Mouse (Mus musculus): ENCODE measurements around the gene Clip2. TPM values are rescaled to one million over a fixed set of nuclear protein-coding genes. Genes with fewer than 3 reads are reported as not detected.

Clip2 gene
- polyA plus RNA-seq, 1 experiment from 2014 or later: 14.4 TPM

DNA sequence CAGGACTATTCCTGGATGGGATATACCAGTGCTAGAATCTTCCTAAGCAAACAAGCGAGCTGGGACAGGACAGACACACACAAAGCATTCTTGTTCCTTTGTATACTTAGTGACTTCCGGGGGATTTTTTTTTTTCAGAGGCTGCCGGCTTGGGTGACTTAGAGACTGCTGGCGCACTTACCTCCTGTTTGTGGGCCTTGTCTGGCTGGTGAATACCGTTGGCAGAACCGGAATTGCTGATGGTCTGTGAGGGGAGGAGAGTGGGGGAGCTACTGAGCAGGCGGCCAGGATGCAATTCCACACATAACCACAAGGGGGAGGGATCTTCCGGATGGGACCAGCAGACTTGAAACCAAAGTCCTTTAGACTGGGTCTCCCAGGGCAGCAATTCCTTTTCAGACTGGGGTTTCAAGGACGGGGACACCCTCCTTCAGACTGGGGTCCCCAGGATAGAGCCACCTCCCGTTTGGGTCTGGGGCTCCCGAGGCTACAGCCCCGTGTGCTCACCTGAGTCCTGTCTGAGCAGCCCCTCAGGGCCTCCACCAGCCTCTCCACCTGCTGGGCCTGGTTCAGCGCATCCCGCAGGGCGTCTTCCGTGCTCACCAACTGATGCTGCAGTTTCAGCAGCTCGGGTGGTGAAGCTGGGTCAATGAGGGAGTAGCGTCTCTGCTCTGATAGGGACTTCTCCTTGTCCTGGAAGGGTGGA, 60.4 kb downstream of the Clip2 start:
- Histone ChIP-seq H3K27me3 (replicated peaks; ENCODE audit: control insufficient read depth, insufficient read depth, low read length) (no peaks in the 10 kb centered on the region), H3K9ac (ENCODE audit: low read depth, low read length) (no peak overlapping the region), H3K4me2 (ENCODE audit: low read length) (no peak overlapping the region), H3K27ac (ENCODE audit: low read depth, low read length) (no peak overlapping the region), H3K9me3 (ENCODE audit: control insufficient read depth, low read length) (no peaks in the 10 kb centered on the region), H3K4me3 (ENCODE audit: low read length) (no peak overlapping the region), H3K36me3 (ENCODE audit: control insufficient read depth, insufficient read depth, low read length) (peaks cover 45% of the 10 kb centered on the region), H3K4me1 (ENCODE audit: control insufficient read depth, insufficient read depth, low read depth, low read length) (no peaks in the 10 kb centered on the region)
- ATAC-seq: peak; percentile 46; the same call in 1 of the 2 replicates
- WGBS: 23% methylated on average over 17 of the region's 18 CpGs

- Histone ChIP-seq H3K4me2 (ENCODE audit: low read length) (no peak overlapping the region), H3K9ac (ENCODE audit: low read depth, low read length) (no peak overlapping the region; the same call in 1 of the 2 replicates), H3K27ac (ENCODE audit: low read depth, low read length) (no peak overlapping the region), H3K27me3 (replicated peaks; ENCODE audit: control insufficient read depth, insufficient read depth, low read length) (no peaks in the 10 kb centered on the region), H3K4me3 (ENCODE audit: low read length) (no peak overlapping the region), H3K36me3 (ENCODE audit: control insufficient read depth, insufficient read depth, low read length) (peaks cover 39% of the 10 kb centered on the region), H3K4me1 (ENCODE audit: control insufficient read depth, insufficient read depth, low read depth, low read length) (no peaks in the 10 kb centered on the region), H3K9me3 (ENCODE audit: control insufficient read depth, low read length) (no peaks in the 10 kb centered on the region)
- no peak for ATAC-seq
- 86% methylated on average over 2 of the region's 2 CpGs for WGBS
Measured at GRCm38 (mm10) chr5:134491206-134491605, 61.0 kb downstream of the Clip2 start.

DNA sequence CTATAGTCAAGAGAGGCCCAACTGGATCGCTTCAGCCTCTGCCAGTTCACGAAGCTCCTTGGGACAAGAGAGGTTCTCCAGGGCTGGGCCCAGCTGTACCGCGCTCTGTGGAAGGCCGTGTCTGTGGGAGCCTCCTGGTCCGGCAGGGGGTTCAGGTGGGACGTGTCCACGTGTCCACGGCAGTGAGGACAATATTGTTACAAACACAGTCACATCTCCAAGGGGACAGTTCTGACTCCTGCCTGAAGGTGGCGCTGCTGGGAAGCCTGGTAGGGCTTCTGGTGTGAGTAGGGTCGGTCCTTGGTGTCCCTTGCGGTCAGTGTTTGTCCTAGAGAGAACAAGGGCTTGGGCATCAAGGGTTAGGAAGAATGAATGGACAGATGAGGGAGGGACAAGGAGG, 61.8 kb downstream of the Clip2 start:
- ATAC-seq: no peak
- peaks cover 36% of the 10 kb centered on the region for H3K36me3 ChIP-seq (ENCODE audit: control insufficient read depth, insufficient read depth, low read length)
- H3K27ac ChIP-seq (ENCODE audit: low read depth, low read length): no peak overlapping the region
- H3K4me3 ChIP-seq (ENCODE audit: low read length): no peak overlapping the region
- no peaks in the 10 kb centered on the region for H3K9me3 ChIP-seq (ENCODE audit: control insufficient read depth, low read length)
- no peak overlapping the region for H3K4me2 ChIP-seq (ENCODE audit: low read length)
- WGBS: 88% methylated on average over 12 of the region's 12 CpGs
- no peaks in the 10 kb centered on the region for H3K4me1 ChIP-seq (ENCODE audit: control insufficient read depth, insufficient read depth, low read depth, low read length)
- no peaks in the 10 kb centered on the region for H3K27me3 ChIP-seq (replicated peaks; ENCODE audit: control insufficient read depth, insufficient read depth, low read length)
- no peak overlapping the region for H3K9ac ChIP-seq (ENCODE audit: low read depth, low read length)

GRCm38 (mm10) chr5:134489583-134489982, 62.7 kb downstream of the Clip2 start:
- Histone ChIP-seq H3K4me3 (ENCODE audit: low read length) (no peak overlapping the region), H3K27ac (ENCODE audit: low read depth, low read length) (no peak overlapping the region), H3K4me2 (ENCODE audit: low read length) (no peak overlapping the region), H3K9me3 (ENCODE audit: control insufficient read depth, low read length) (no peaks in the 10 kb centered on the region), H3K27me3 (replicated peaks; ENCODE audit: control insufficient read depth, insufficient read depth, low read length) (no peaks in the 10 kb centered on the region), H3K9ac (ENCODE audit: low read depth, low read length) (no peak overlapping the region), H3K4me1 (ENCODE audit: control insufficient read depth, insufficient read depth, low read depth, low read length) (no peaks in the 10 kb centered on the region), H3K36me3 (ENCODE audit: control insufficient read depth, insufficient read depth, low read length) (peaks cover 32% of the 10 kb centered on the region)
- ATAC-seq: no peak
- 27% methylated on average over 9 of the region's 9 CpGs for WGBS

DNA sequence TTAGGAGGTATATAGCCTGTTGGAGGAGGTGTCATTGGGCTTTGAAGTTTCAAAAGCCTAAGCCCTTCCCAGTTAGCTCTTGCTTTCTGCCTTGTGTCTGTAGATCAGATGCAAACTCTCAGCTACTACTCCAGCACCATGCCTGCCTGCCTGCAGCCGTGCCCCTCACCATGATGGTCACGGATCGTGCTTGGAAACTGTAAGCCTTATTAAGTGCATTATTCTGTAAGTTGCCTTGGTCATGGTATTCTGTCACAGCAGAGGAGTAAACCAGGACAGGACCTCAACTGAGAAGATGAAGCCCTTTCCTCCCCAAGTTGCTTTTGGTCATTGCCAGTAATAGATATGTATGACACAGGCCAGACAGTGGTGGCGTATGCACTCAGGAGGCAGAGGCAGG, 63.6 kb downstream of the Clip2 start:
- Histone ChIP-seq H3K9me3 (ENCODE audit: control insufficient read depth, low read length) (no peaks in the 10 kb centered on the region), H3K9ac (ENCODE audit: low read depth, low read length) (no peak overlapping the region), H3K4me2 (ENCODE audit: low read length) (no peak overlapping the region), H3K36me3 (ENCODE audit: control insufficient read depth, insufficient read depth, low read length) (peaks cover 28% of the 10 kb centered on the region), H3K27me3 (replicated peaks; ENCODE audit: control insufficient read depth, insufficient read depth, low read length) (no peaks in the 10 kb centered on the region), H3K4me1 (ENCODE audit: control insufficient read depth, insufficient read depth, low read depth, low read length) (no peaks in the 10 kb centered on the region), H3K4me3 (ENCODE audit: low read length) (no peak overlapping the region), H3K27ac (ENCODE audit: low read depth, low read length) (no peak overlapping the region)
- no peak for ATAC-seq
- 82% methylated on average over 4 of the region's 4 CpGs for WGBS

DNA sequence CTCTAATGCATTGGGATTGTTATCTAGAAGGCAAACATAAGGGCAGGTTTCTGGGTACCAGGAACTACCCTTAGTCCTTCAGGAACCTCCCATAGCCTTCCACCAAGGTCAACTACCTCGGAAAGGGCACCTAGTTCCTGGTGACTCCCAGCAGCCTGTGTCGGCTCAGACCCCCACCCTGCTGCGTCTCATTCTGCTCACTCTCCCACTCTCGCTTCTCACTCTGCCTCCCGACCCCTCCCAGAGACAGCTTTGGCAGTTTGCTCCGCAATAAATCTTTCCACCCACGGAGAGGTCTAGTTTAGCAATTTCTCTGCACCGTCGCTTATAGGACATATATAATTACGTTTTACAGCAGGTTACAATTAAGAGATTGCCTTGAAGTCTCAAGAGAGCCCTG, 64.2 kb downstream of the Clip2 start:
- no peak for ATAC-seq
- no peak overlapping the region for H3K4me3 ChIP-seq (ENCODE audit: low read length)
- no peaks in the 10 kb centered on the region for H3K4me1 ChIP-seq (ENCODE audit: control insufficient read depth, insufficient read depth, low read depth, low read length)
- 51% methylated on average over 10 of the region's 10 CpGs for WGBS
- H3K27me3 ChIP-seq (replicated peaks; ENCODE audit: control insufficient read depth, insufficient read depth, low read length): no peaks in the 10 kb centered on the region
- H3K27ac ChIP-seq (ENCODE audit: low read depth, low read length): no peak overlapping the region
- no peak overlapping the region for H3K9ac ChIP-seq (ENCODE audit: low read depth, low read length)
- H3K4me2 ChIP-seq (ENCODE audit: low read length): no peak overlapping the region
- H3K36me3 ChIP-seq (ENCODE audit: control insufficient read depth, insufficient read depth, low read length): peaks cover 22% of the 10 kb centered on the region
- no peaks in the 10 kb centered on the region for H3K9me3 ChIP-seq (ENCODE audit: control insufficient read depth, low read length)

DNA sequence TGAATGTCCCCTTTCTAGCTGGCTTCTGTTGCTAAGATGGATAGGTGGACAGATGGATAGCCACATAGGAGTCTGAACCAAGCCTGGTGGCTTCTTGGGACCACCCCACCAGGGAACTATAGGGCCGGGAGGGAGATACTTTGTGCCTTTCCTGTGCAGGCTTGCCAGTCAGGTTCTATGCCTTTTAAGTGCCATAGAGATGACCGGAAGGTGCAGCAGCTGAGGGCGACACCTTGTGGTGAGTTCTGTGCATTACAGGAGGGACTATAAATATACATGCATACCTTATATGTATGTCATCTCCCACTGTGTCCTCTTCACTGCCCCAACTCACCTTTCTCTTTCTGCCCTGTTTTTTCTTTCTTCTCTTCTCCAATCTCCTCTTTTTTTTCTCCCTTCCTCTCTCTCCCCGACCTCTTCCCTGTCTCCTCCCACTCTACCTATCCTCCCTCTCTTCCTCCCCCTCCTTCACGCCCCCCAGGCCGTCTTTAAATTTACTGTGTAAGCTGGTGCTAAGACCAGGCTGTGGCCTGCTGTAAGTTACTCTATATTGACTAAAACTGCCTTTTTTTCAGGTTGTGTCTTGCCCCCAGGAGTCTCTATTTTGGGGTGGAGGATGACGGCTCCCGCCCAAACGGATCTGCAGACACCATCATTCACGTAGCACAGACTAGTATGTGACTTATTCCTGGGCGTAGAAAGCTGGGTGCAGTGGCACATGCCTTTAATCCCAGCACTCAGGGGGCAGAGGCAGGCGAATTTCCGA, 66.2 kb downstream of the Clip2 start:
- Histone ChIP-seq H3K4me1 (ENCODE audit: control insufficient read depth, insufficient read depth, low read depth, low read length) (no peaks in the 10 kb centered on the region), H3K9ac (ENCODE audit: low read depth, low read length) (peak overlapping the region; percentile 14; the same call in 1 of the 2 replicates), H3K36me3 (ENCODE audit: control insufficient read depth, insufficient read depth, low read length) (peaks cover 16% of the 10 kb centered on the region), H3K4me3 (ENCODE audit: low read length) (no peak overlapping the region), H3K9me3 (ENCODE audit: control insufficient read depth, low read length) (no peaks in the 10 kb centered on the region), H3K4me2 (ENCODE audit: low read length) (no peak overlapping the region), H3K27ac (ENCODE audit: low read depth, low read length) (no peak overlapping the region), H3K27me3 (replicated peaks; ENCODE audit: control insufficient read depth, insufficient read depth, low read length) (no peaks in the 10 kb centered on the region)
- ATAC-seq: peak; percentile 55
- WGBS: 63% methylated on average over 13 of the region's 13 CpGs

DNA sequence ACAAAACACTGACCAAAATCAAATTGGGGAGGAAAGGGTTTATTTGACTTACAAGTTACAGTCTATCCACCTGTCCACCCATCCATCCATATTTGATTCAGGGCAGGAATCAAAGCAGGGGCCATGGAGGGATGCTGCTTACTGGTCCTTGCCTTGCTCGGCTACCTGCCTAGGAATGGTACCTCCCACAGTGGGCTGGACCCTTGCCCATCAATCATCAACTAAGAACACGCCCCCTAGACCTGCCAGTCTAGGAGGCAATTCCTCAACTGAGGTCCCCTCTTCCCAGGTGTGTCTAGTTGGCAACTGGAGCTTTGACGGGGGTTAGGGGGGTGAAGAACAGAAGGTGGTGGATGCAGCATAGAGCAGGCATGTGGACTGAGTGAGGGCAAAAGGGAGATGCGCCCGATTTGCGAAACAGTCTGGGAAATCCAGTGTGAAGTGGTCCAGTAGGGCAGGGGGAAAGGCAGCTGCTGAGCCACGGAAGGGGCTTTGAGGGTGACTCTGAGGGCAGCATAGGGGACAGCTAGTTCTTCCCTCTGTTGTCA, 67.0 kb downstream of the Clip2 start:
- no peak for ATAC-seq
- 80% methylated on average over 7 of the region's 7 CpGs for WGBS

GRCm38 (mm10) chr5:134483291-134483690, 68.9 kb downstream of the Clip2 start:
- no peak for ATAC-seq
- WGBS: 86% methylated on average over 1 of the region's 1 CpGs
- H3K4me3 ChIP-seq (ENCODE audit: low read length): no peak overlapping the region
- no peaks in the 10 kb centered on the region for H3K9me3 ChIP-seq (ENCODE audit: control insufficient read depth, low read length)
- H3K27ac ChIP-seq (ENCODE audit: low read depth, low read length): no peak overlapping the region
- H3K27me3 ChIP-seq (replicated peaks; ENCODE audit: control insufficient read depth, insufficient read depth, low read length): no peaks in the 10 kb centered on the region
- no peaks in the 10 kb centered on the region for H3K4me1 ChIP-seq (ENCODE audit: control insufficient read depth, insufficient read depth, low read depth, low read length)
- no peak overlapping the region for H3K9ac ChIP-seq (ENCODE audit: low read depth, low read length)
- no peak overlapping the region for H3K4me2 ChIP-seq (ENCODE audit: low read length)
- H3K36me3 ChIP-seq (ENCODE audit: control insufficient read depth, insufficient read depth, low read length): no peaks in the 10 kb centered on the region

More for the DNA sequence above, 67.0 kb downstream of the Clip2 start:
- H3K27me3 ChIP-seq (replicated peaks; ENCODE audit: control insufficient read depth, insufficient read depth, low read length): no peaks in the 10 kb centered on the region
- H3K4me2 ChIP-seq (ENCODE audit: low read length): no peak overlapping the region
- H3K36me3 ChIP-seq (ENCODE audit: control insufficient read depth, insufficient read depth, low read length): peaks cover 8% of the 10 kb centered on the region
- no peak overlapping the region for H3K9ac ChIP-seq (ENCODE audit: low read depth, low read length)
- no peak overlapping the region for H3K27ac ChIP-seq (ENCODE audit: low read depth, low read length)
- no peaks in the 10 kb centered on the region for H3K4me1 ChIP-seq (ENCODE audit: control insufficient read depth, insufficient read depth, low read depth, low read length)
- H3K9me3 ChIP-seq (ENCODE audit: control insufficient read depth, low read length): no peaks in the 10 kb centered on the region
- H3K4me3 ChIP-seq (ENCODE audit: low read length): no peak overlapping the region

Data from hindbrain, embryonic 16.5 days (tissue).